Mouse (Mus musculus) forebrain, embryonic 14.5 days (tissue): Measurements from ENCODE around the gene Sema5a. TPM values are rescaled to one million over a fixed set of nuclear protein-coding genes. Genes with fewer than 3 reads are reported as not detected.
A peak's percentile ranks its signal among the peaks of the same experiment; 100 is the strongest.

Experiments used
- ATAC-seq: fragments of 200-750 bp; cut with Nextera tagmentation; 2 replicates; pipeline ENCODE4 v1.8.0; 2017; ENCODE audit warnings: mild to moderate bottlenecking, moderate library complexity
- DNase-seq: peaks from one replicate; pipeline ENCODE4 v3.0.0-alpha.2; 2015; ENCODE audit warnings: low spot score
- H3K27ac ChIP-seq: fragments of 300-500 bp; sonication (generic); 2 replicates; pipeline ENCODE4 v1.5.1; 2014; ENCODE audit warnings: low read depth, mild to moderate bottlenecking, control low read depth, low read length, moderate library complexity
- H3K27me3 ChIP-seq: fragments of 300-500 bp; sonication (generic); replicated peaks from 2 replicates; pipeline ENCODE4 v1.6.1; 2014; ENCODE audit warnings: low read length, control low read depth, mixed read lengths; ENCODE audit not compliant: control insufficient read depth, insufficient read depth
- H3K36me3 ChIP-seq: fragments of 300-500 bp; sonication (generic); 2 replicates; pipeline ENCODE4 v1.6.1; 2014; ENCODE audit warnings: low read length, control low read depth; ENCODE audit not compliant: control insufficient read depth, insufficient read depth
- H3K4me1 ChIP-seq: fragments of 300-500 bp; sonication (generic); 2 replicates; pipeline ENCODE4 v1.6.1; 2014; ENCODE audit warnings: antibody characterized with exemption, low read length, control low read depth; ENCODE audit not compliant: control insufficient read depth, insufficient read depth
- H3K4me2 ChIP-seq: fragments of 300-500 bp; sonication (generic); 2 replicates; pipeline ENCODE4 v1.6.1; 2014; ENCODE audit warnings: mild to moderate bottlenecking, control low read depth, low read length
- H3K4me3 ChIP-seq: fragments of 300-500 bp; sonication (generic); 2 replicates; pipeline ENCODE4 v1.5.1; 2014; ENCODE audit warnings: low read depth, low read length, control low read depth
- H3K9ac ChIP-seq: fragments of 300-500 bp; sonication (generic); 2 replicates; pipeline ENCODE4 v1.6.1; 2014; ENCODE audit warnings: mild to moderate bottlenecking, low read length, control low read depth, moderate library complexity
- H3K9me3 ChIP-seq: fragments of 300-500 bp; sonication (generic); replicated peaks from 2 replicates; pipeline ENCODE4 v1.6.1; 2016; ENCODE audit warnings: low read length, control low read depth, mixed read lengths; ENCODE audit not compliant: control insufficient read depth
- WGBS: fragments of 180-500 bp; shearing (Covaris S2); extraction: QIAGEN DNeasy Blood & Tissue Kit; methylation state at CpG from one replicate; pipeline ENCODE4 v1.1.7; 2014; 5-methylcytosine and 5-hydroxymethylcytosine counted together
- polyA plus RNA-seq: library from polyadenylated mRNA; unstranded; fragments of >200 nt; fragmentation: Nextera tagmentation; extraction: Ambion mirVana; gene quantifications from 2 replicates; pipeline ENCODE4 v1.2.1, GENCODE M21; 2014

Gene Sema5a
- polyA plus RNA-seq, 1 experiment from 2014 or later: 10.1 TPM

DNA sequence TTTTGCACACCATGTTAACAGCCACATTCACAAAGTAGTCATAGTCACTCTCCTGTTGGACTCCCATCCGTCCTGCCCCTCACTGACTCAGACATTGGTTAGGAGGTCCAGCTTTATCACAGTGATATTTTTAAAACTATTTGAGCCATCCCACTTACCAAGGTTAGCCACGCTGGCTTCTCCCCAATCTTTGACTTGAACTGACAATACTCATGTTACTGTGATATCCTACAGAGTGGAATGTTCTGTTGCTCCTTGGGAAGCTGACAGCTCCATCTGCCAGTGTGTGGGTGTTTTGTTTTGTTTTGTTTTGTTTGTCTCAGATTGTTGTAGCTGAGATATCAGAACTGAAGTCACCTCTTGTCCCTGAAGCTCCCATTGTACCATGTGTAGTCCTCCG lies 362.6 kb downstream of the Sema5a start:
- no peak for DNase-seq

DNA sequence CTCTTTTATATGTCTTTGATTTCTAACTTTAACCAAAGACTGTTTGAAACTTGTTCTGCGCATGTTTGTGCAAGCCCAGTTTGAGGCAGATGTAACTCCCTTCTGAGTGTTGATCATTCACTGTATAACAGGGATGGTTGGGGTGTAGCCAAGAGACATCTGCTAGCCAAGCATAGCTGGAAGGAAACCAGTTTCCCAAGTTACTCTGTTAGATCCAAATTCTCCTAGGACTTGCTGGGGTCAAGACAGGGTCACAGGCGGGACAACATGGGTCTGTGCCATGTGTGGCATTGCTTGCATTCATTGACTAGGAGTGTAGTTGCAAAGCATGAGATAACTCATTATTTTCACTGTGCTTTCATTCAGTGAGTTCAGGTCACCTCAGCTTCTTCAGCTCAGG lies 366.2 kb downstream of the Sema5a start:
- DNase-seq (peak; percentile 39), ATAC-seq (peak; percentile 26; the same call in 1 of the 2 replicates)
- Histone ChIP-seq H3K4me2 (no peak overlapping the region), H3K4me1 (no peaks in the 10 kb centered on the region), H3K9ac (no peak overlapping the region), H3K9me3 (no peaks in the 10 kb centered on the region), H3K27ac (no peak overlapping the region), H3K4me3 (no peak overlapping the region), H3K36me3 (peaks cover 2% of the 10 kb centered on the region; the same call in 1 of the 2 replicates), H3K27me3 (no peaks in the 10 kb centered on the region)
- WGBS: 84% methylated on average over 2 of the region's 2 CpGs

More for the DNA sequence above, 362.6 kb downstream of the Sema5a start:
- H3K36me3 ChIP-seq: peaks cover 2% of the 10 kb centered on the region; the same call in 1 of the 2 replicates
- no peak overlapping the region for H3K9ac ChIP-seq
- H3K4me2 ChIP-seq: no peak overlapping the region
- H3K9me3 ChIP-seq: no peaks in the 10 kb centered on the region
- 92% methylated on average over 3 of the region's 3 CpGs for WGBS
- no peak overlapping the region for H3K27ac ChIP-seq
- H3K4me1 ChIP-seq: no peaks in the 10 kb centered on the region
- no peaks in the 10 kb centered on the region for H3K27me3 ChIP-seq
- no peak overlapping the region for H3K4me3 ChIP-seq
- ATAC-seq: no peak

DNA sequence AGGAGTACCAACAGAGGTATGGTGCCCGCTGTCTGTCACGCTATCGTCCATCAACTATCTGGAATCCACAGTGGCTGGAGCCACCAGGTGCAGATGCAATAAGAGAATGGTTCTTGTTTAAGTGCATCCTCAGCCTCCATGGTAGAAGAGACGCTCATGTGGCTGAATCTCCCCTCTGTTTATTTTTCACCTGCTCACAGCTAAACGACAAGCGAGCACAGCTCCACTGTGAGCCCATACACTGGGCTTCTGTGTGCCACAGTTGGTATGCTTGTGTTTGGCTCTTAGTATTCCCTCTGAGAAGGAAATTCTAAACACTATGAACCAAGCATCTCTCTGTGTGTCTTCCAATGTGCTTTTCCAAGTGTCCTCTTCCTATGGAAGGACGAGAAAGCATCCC lies 366.6 kb downstream of the Sema5a start:
- H3K9ac ChIP-seq: no peak overlapping the region
- no peak overlapping the region for H3K4me3 ChIP-seq
- WGBS: 89% methylated on average over 7 of the region's 7 CpGs
- no peak overlapping the region for H3K27ac ChIP-seq
- DNase-seq (no peak), ATAC-seq (no peak)
- no peaks in the 10 kb centered on the region for H3K9me3 ChIP-seq
- H3K4me1 ChIP-seq: no peaks in the 10 kb centered on the region
- no peaks in the 10 kb centered on the region for H3K27me3 ChIP-seq
- no peak overlapping the region for H3K4me2 ChIP-seq
- H3K36me3 ChIP-seq: peaks cover 2% of the 10 kb centered on the region; the same call in 1 of the 2 replicates

DNA sequence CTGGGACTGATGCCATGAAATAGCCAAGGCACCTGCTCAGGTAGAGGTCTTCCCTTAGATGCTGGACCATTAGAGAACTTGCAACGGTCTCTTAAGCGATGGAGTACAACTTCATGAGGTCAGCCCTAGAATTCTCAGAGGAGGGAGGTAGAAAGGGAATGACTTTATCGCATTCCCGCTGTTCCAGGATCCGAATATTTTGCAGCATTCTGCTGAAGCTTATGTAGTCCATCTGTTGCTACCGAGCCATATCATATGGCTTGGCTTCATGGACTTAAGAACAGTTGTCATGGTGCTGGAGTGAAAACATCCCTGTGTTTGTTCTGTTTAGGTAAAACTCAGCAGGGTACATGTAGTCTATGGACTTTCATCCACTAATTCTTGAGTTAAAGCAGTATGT lies 369.1 kb downstream of the Sema5a start:
- Histone ChIP-seq H3K27ac (no peak overlapping the region), H3K9ac (no peak overlapping the region), H3K4me1 (no peaks in the 10 kb centered on the region), H3K4me2 (no peak overlapping the region), H3K36me3 (peaks cover 2% of the 10 kb centered on the region; the same call in 1 of the 2 replicates), H3K27me3 (no peaks in the 10 kb centered on the region), H3K4me3 (no peak overlapping the region), H3K9me3 (no peaks in the 10 kb centered on the region)
- no peak for DNase-seq
- 94% methylated on average over 6 of the region's 6 CpGs for WGBS
- ATAC-seq: no peak

DNA sequence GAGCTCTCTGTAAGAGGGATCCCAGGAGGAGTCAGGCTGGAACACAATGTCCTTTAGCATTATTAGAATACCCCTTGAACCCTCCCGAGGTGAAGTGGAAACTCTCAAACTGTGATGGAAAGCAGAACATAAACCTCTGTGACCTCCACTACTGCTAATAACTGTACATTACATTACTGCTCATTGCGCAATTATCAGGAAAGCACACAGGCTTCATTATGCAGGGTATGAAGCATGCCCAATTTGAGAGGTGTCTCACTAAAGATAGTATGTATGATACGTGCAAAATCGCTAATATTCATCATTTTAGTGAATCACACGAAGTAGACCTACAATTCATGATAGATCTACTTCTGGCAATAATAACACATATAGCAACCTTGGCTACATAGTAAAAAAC lies 371.2 kb downstream of the Sema5a start:
- Histone ChIP-seq H3K4me2 (no peak overlapping the region), H3K9ac (no peak overlapping the region), H3K36me3 (no peaks in the 10 kb centered on the region), H3K9me3 (no peaks in the 10 kb centered on the region), H3K27ac (no peak overlapping the region), H3K4me1 (no peaks in the 10 kb centered on the region), H3K27me3 (no peaks in the 10 kb centered on the region), H3K4me3 (no peak overlapping the region)
- ATAC-seq: no peak
- 93% methylated on average over 5 of the region's 5 CpGs for WGBS
- no peak for DNase-seq

DNA sequence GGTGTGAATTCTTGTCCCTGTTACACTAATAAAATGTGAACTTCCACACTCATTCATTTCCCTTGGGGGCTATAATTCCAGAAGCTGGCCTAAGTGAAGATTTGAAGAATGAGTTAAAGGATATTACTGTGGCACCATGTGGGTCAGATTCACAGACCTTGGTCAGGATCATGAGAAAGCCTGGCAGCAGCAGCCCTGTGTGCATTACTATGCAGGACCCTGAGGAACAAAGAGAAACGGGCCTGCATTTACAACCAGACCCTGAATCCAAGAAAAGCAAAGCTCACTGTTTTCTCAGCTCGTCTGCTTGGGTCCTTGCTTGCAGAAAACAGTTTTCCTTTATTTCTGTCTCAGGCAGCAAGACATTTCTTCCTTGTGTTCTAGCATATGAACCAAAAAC lies 374.6 kb downstream of the Sema5a start:
- H3K9me3 ChIP-seq: no peaks in the 10 kb centered on the region
- no peak overlapping the region for H3K4me3 ChIP-seq
- no peak overlapping the region for H3K9ac ChIP-seq
- WGBS: 69% methylated on average over 2 of the region's 2 CpGs
- H3K27me3 ChIP-seq: no peaks in the 10 kb centered on the region
- no peak overlapping the region for H3K4me2 ChIP-seq
- DNase-seq: no peak
- H3K27ac ChIP-seq: no peak overlapping the region
- H3K36me3 ChIP-seq: no peaks in the 10 kb centered on the region
- no peaks in the 10 kb centered on the region; the same call in 1 of the 2 replicates for H3K4me1 ChIP-seq
- ATAC-seq: no peak

DNA sequence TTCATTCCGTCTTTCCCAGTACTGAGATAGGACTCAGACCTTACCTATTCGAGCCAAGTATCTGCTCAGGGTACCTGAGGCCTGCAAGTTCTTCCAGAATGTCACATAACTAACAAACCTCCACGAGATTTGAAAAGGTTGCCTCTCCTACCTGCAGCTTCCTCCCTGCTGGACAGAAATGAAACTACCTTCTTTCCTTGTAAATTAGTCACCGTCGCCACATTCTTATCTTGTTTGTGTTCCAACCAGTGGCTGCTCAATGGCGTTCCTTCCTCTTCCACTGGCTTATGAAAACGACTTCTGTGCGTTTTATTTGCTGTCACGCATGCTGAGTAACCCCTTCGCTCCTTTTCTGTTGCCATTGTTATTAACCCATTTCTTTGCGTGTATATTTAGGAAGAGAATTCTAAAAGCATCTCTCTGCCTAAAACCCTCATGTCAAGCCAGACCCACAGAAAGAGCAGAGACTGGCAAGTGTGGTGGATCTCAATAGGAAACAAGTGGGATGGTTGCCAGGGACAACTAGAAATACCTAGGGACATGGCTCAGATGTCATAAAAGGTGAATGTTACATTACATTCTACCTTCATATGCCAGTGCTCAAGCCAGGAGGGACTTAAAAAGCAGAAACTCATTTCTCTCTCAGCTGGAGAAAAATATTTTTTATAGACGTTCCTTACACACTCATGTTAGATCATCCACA lies 378.6 kb downstream of the Sema5a start:
- H3K9ac ChIP-seq: no peak overlapping the region
- no peaks in the 10 kb centered on the region; the same call in 1 of the 2 replicates for H3K4me1 ChIP-seq
- 0 out of 2 replicates have a peak, but pooled peaks cover 2% of the 10 kb centered on the region for H3K36me3 ChIP-seq
- WGBS: 84% methylated on average over 12 of the region's 12 CpGs
- H3K27ac ChIP-seq: no peak overlapping the region
- H3K4me3 ChIP-seq: no peak overlapping the region
- no peaks in the 10 kb centered on the region for H3K9me3 ChIP-seq
- ATAC-seq: no peak
- no peak for DNase-seq
- H3K27me3 ChIP-seq: no peaks in the 10 kb centered on the region
- no peak overlapping the region for H3K4me2 ChIP-seq

DNA sequence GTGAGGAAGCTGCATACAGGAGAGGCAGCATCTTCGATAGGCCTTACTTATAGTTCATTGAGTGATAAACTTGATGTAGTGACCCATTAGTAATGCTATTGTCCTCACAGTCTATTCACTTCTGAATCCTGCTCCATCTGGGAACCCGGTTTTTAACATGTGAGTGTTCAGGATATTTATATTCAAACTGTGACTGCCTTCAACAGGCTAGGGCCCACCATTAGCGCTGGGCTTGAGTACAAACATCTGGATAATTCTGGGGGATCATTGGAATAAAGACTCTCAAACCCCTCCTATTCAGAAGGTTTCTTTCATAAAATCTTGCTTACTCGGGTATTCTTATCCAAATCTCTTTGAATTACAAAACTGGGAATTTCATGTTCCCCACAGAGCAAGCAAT lies 379.5 kb downstream of the Sema5a start:
- Histone ChIP-seq H3K4me1 (no peaks in the 10 kb centered on the region; the same call in 1 of the 2 replicates), H3K27ac (no peak overlapping the region), H3K9ac (no peak overlapping the region), H3K4me2 (no peak overlapping the region), H3K4me3 (no peak overlapping the region), H3K27me3 (no peaks in the 10 kb centered on the region), H3K9me3 (no peaks in the 10 kb centered on the region), H3K36me3 (0 out of 2 replicates have a peak, but pooled peaks cover 7% of the 10 kb centered on the region)
- ATAC-seq: no peak
- DNase-seq: no peak
- WGBS: 35% methylated on average over 4 of the region's 4 CpGs

DNA sequence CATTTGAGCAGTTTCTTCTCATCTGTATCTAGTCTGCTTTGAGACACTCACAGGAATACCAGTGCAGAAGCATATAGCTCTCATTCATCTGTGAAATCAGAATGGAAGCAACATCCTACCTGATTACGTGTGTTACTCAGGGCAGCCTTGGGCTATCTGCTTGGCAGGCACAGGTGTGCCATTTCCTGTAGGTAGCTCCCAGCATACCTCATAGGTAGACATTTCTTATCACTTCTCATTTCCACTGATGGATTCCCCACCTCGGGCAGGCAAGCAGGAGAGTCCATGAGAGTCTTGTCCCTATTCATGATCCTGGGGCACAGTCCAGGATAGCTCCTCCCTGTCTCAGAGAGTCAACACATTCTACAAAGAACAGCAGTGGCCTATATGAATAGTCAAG lies 381.4 kb downstream of the Sema5a start:
- Histone ChIP-seq H3K27ac (no peak overlapping the region), H3K4me3 (no peak overlapping the region), H3K4me2 (no peak overlapping the region), H3K4me1 (no peaks in the 10 kb centered on the region; the same call in 1 of the 2 replicates), H3K9ac (no peak overlapping the region), H3K27me3 (no peaks in the 10 kb centered on the region), H3K36me3 (0 out of 2 replicates have a peak, but pooled peaks cover 7% of the 10 kb centered on the region), H3K9me3 (no peaks in the 10 kb centered on the region)
- ATAC-seq (no peak), DNase-seq (no peak)
- 95% methylated on average over 2 of the region's 2 CpGs for WGBS
